Mouse (Mus musculus): ENCODE measurements around the gene Gm48551. TPM values are rescaled to one million over a fixed set of nuclear protein-coding genes. Genes with fewer than 3 reads are reported as not detected.

Gene Gm48551
- total RNA-seq, 1 experiment: 1.8 TPM

- no peaks in the 10 kb centered on the region for H3K36me3 ChIP-seq (ENCODE audit: control insufficient read depth, insufficient read depth, low read length, poor library complexity, severe bottlenecking)
- H3K9ac ChIP-seq (ENCODE audit: insufficient read depth, low read depth, low read length, poor library complexity, severe bottlenecking): no peak overlapping the region
- in situ Hi-C loops (cut with MboI; ENCODE audit: low sequenced_read_pairs in 2 of 2, unreplicated experiment in 2 of 2): no loop called here
- H3K9me3 ChIP-seq (ENCODE audit: control insufficient read depth, insufficient read depth, low read depth, low read length): no peaks in the 10 kb centered on the region
- peak overlapping the region in 1 of 2 experiments; percentile 9; a peak in 2 of 4 replicates for H3K4me3 ChIP-seq (ENCODE audit: insufficient read depth in 1 of 2, low read depth in 1 of 2, low read length in 2 of 2, poor library complexity in 1 of 2, severe bottlenecking in 1 of 2)
- 0 out of 2 replicates have a peak overlapping the region, but pooled peaks have one; percentile 27 for H3K27ac ChIP-seq (ENCODE audit: insufficient read depth, low read depth, low read length, poor library complexity, severe bottlenecking)
- DNase-seq (ENCODE audit: low read depth, low spot score): no peak
- no peak for TF ChIP-seq ZNF384 (IDR thresholded peaks at IDR 0.05; ENCODE audit: low read depth, low read length)
- no peak for TF ChIP-seq CHD2 (IDR thresholded peaks at IDR 0.05; ENCODE audit: low read depth, low read length)
- no peak for TF ChIP-seq HCFC1 (IDR thresholded peaks at IDR 0.05; ENCODE audit: borderline replicate concordance, insufficient read depth, low read length)
- TF ChIP-seq ZC3H11A (IDR thresholded peaks at IDR 0.05; ENCODE audit: borderline replicate concordance, low read depth, low read length): no peak
- no peak for TF ChIP-seq MAFK (IDR thresholded peaks at IDR 0.05; ENCODE audit: insufficient read depth, low read depth, low read length)
- peaks cover 6 to 53% of the 10 kb centered on the region in 2 experiments for H3K4me1 ChIP-seq (ENCODE audit: control insufficient read depth in 2 of 2, insufficient read depth in 2 of 2, low read length in 2 of 2, poor library complexity in 1 of 2)
Observed at GRCm38 (mm10) chr10:81419111-81419928, 35.1 kb downstream of the Gm48551 start.

DNA sequence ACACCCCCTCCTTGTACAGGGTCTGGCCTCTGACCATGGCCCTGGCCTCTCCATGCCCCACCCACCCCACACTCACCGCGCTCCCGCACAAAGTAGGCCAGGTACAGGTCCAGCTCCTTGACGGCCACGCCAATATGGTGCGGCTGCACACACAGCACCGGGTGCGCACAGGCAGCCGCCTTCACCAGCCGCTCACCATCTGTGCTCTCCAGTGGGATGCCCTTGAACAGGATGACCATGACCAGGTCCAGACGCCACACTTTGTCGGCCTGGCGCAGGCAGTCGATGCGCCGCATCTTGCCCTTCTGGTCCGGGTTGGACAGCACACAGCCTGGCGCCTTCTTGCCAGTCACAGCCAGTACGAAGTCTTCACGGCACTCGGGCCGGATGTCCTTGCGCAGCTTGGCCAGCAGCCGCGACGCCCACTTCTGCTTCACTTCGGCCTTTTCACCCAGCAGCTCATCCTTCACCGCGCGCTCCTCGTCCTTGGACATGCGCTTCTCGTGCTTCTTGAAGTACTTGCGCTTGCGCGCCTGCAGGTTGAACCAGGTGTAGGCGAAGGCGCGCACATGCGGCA lies 36.0 kb downstream of the Gm48551 start:
- no peak for DNase-seq (ENCODE audit: low read depth, low spot score)
- Histone ChIP-seq H3K4me3 (ENCODE audit: insufficient read depth in 1 of 2, low read depth in 1 of 2, low read length in 2 of 2, poor library complexity in 1 of 2, severe bottlenecking in 1 of 2) (peak overlapping the region; percentile 9 to 53; a peak in 1 of 4 replicates), H3K9me3 (ENCODE audit: control insufficient read depth, insufficient read depth, low read depth, low read length) (no peaks in the 10 kb centered on the region), H3K4me1 (ENCODE audit: control insufficient read depth in 2 of 2, insufficient read depth in 2 of 2, low read length in 2 of 2, poor library complexity in 1 of 2) (peaks cover 4 to 57% of the 10 kb centered on the region in 2 experiments), H3K36me3 (ENCODE audit: control insufficient read depth, insufficient read depth, low read length, poor library complexity, severe bottlenecking) (no peaks in the 10 kb centered on the region), H3K9ac (ENCODE audit: insufficient read depth, low read depth, low read length, poor library complexity, severe bottlenecking) (peak overlapping the region; percentile 34), H3K27ac (ENCODE audit: insufficient read depth, low read depth, low read length, poor library complexity, severe bottlenecking) (no peak overlapping the region)
- TF ChIP-seq CHD2 (IDR thresholded peaks at IDR 0.05; ENCODE audit: low read depth, low read length): no peak
- TF ChIP-seq HCFC1 (IDR thresholded peaks at IDR 0.05; ENCODE audit: borderline replicate concordance, insufficient read depth, low read length): no peak
- TF ChIP-seq ZNF384 (IDR thresholded peaks at IDR 0.05; ENCODE audit: low read depth, low read length): no peak
- TF ChIP-seq ZC3H11A (IDR thresholded peaks at IDR 0.05; ENCODE audit: borderline replicate concordance, low read depth, low read length): no peak
- in situ Hi-C loops (cut with MboI; ENCODE audit: low sequenced_read_pairs in 2 of 2, unreplicated experiment in 2 of 2): no loop called here

- DNase-seq (ENCODE audit: low read depth, low spot score): no peak
- no peak overlapping the region for H3K4me3 ChIP-seq (ENCODE audit: insufficient read depth in 1 of 2, low read depth in 1 of 2, low read length in 2 of 2, poor library complexity in 1 of 2, severe bottlenecking in 1 of 2)
- no peaks in the 10 kb centered on the region for H3K36me3 ChIP-seq (ENCODE audit: control insufficient read depth, insufficient read depth, low read length, poor library complexity, severe bottlenecking)
- H3K9ac ChIP-seq (ENCODE audit: insufficient read depth, low read depth, low read length, poor library complexity, severe bottlenecking): no peak overlapping the region
- no peak for TF ChIP-seq HCFC1 (IDR thresholded peaks at IDR 0.05; ENCODE audit: borderline replicate concordance, insufficient read depth, low read length)
- no peak for TF ChIP-seq ZC3H11A (IDR thresholded peaks at IDR 0.05; ENCODE audit: borderline replicate concordance, low read depth, low read length)
- TF ChIP-seq ZNF384 (IDR thresholded peaks at IDR 0.05; ENCODE audit: low read depth, low read length): no peak
- no peak for TF ChIP-seq MAFK (IDR thresholded peaks at IDR 0.05; ENCODE audit: insufficient read depth, low read depth, low read length)
- no peak for TF ChIP-seq CHD2 (IDR thresholded peaks at IDR 0.05; ENCODE audit: low read depth, low read length)
- in situ Hi-C loops (cut with MboI; ENCODE audit: low sequenced_read_pairs in 2 of 2, unreplicated experiment in 2 of 2): no loop called here
- peaks cover 5 to 53% of the 10 kb centered on the region in 2 experiments for H3K4me1 ChIP-seq (ENCODE audit: control insufficient read depth in 2 of 2, insufficient read depth in 2 of 2, low read length in 2 of 2, poor library complexity in 1 of 2)
- no peak overlapping the region for H3K27ac ChIP-seq (ENCODE audit: insufficient read depth, low read depth, low read length, poor library complexity, severe bottlenecking)
- H3K9me3 ChIP-seq (ENCODE audit: control insufficient read depth, insufficient read depth, low read depth, low read length): no peaks in the 10 kb centered on the region
Observed at GRCm38 (mm10) chr10:81421041-81421796, 37.0 kb downstream of the Gm48551 start.

- H3K9ac ChIP-seq (ENCODE audit: insufficient read depth, low read depth, low read length, poor library complexity, severe bottlenecking): no peak overlapping the region
Observed at GRCm38 (mm10) chr10:81421797-81422100, 37.5 kb downstream of the Gm48551 start.

More at GRCm38 (mm10) chr10:81421797-81422100, 37.5 kb downstream of the Gm48551 start:
- TF ChIP-seq MAFK (IDR thresholded peaks at IDR 0.05; ENCODE audit: insufficient read depth, low read depth, low read length) (no peak), ZNF384 (IDR thresholded peaks at IDR 0.05; ENCODE audit: low read depth, low read length) (no peak), HCFC1 (IDR thresholded peaks at IDR 0.05; ENCODE audit: borderline replicate concordance, insufficient read depth, low read length) (no peak), ZC3H11A (IDR thresholded peaks at IDR 0.05; ENCODE audit: borderline replicate concordance, low read depth, low read length) (no peak), CHD2 (IDR thresholded peaks at IDR 0.05; ENCODE audit: low read depth, low read length) (no peak)
- in situ Hi-C loops (cut with MboI; ENCODE audit: low sequenced_read_pairs in 2 of 2, unreplicated experiment in 2 of 2): no loop called here
- H3K4me1 ChIP-seq (ENCODE audit: control insufficient read depth in 2 of 2, insufficient read depth in 2 of 2, low read length in 2 of 2, poor library complexity in 1 of 2): peaks cover 5 to 55% of the 10 kb centered on the region in 2 experiments
- H3K4me3 ChIP-seq (ENCODE audit: insufficient read depth in 1 of 2, low read depth in 1 of 2, low read length in 2 of 2, poor library complexity in 1 of 2, severe bottlenecking in 1 of 2): no peak overlapping the region
- H3K9me3 ChIP-seq (ENCODE audit: control insufficient read depth, insufficient read depth, low read depth, low read length): no peaks in the 10 kb centered on the region
- no peaks in the 10 kb centered on the region for H3K36me3 ChIP-seq (ENCODE audit: control insufficient read depth, insufficient read depth, low read length, poor library complexity, severe bottlenecking)
- H3K27ac ChIP-seq (ENCODE audit: insufficient read depth, low read depth, low read length, poor library complexity, severe bottlenecking): no peak overlapping the region
- no peak for DNase-seq (ENCODE audit: low read depth, low spot score)
